Mouse (Mus musculus) stomach, postnatal 0 days (tissue): Measurements from ENCODE around the gene Mfsd9.

Experiments
- CTCF ChIP-seq: IDR thresholded peaks from 2 replicates; pipeline ENCODE4 v1.5.1; 2016; ENCODE audit warnings: antibody characterized with exemption, low read depth, mild to moderate bottlenecking, moderate library complexity
- EP300 ChIP-seq: optimal IDR thresholded peaks from 2 replicates; pipeline ENCODE3; 2016; ENCODE audit warnings: antibody characterized with exemption

DNA sequence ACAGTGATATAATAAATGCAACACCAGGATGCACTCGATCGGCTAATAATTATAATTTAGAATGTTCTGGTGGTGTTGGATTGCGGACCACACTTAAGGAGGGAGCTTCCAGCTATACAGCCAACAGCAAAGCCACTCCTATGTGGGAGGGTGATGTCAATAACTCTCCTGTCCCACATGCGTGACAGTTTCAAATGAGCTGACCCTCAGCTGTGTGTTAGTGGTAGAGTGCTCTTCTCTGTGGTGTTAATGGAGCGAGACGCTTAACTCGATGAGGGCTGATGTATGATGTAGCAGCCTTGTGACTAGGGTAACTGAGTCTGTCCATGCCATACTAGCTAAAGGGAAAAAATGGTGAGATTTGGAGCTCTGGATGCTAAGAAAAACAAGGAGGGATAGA is 7.0 kb downstream of the Mfsd9 start:
- no peak for TF ChIP-seq CTCF
- TF ChIP-seq EP300: no peak
